ENCODE assay signal across 13 mouse cellular contexts in the genomic region with DNA sequence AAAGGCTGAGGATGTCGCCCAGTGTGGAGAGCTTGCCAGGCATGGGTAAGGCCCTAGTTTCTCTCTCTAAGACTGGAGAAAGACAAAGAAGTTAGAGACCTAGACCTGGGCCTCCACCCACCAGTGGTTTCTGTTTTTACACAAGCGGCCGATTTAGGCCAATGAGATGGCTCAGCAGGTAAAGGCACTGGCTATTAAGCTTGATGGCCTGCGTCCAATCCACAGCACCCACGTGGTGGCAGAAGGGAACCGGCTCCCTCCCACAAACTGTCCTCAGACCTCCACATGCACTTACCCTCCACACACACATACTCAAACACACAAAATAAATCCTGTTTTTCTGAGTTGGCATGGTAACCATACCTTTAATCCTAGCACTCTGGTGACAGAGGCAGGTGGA.
"Had no signal": no experiment of that assay in that cellular context is flagged by ENCODE, and none has a peak within 500 bp of the region (broad histone marks: within the 10 kb centered on the region; RNA-seq: fewer than 3 reads in every experiment).

No protein-coding gene starts in this region.

- DNase-seq: lung, embryonic 14.5 days; lung, postnatal 10 days; lung, postnatal 4 days; midbrain, embryonic 14.5 days; retina, postnatal 1 day; right cerebral cortex, adult 18-20 months; right cerebral cortex, postnatal 25 days; right cerebral cortex, postnatal 4 days; spleen, adult 18-20 months; thymus, adult 18-20 months; thymus, postnatal 14 days; thymus, postnatal 36 days had no signal

- ATAC-seq: midbrain, embryonic 16.5 days had no signal
